Mouse (Mus musculus) forebrain, embryonic 14.5 days (tissue): ENCODE results near the gene Nectin2. TPM values are rescaled to one million over a fixed set of nuclear protein-coding genes. Genes with fewer than 3 reads are reported as not detected.

Experiments
- ATAC-seq: fragments of 200-750 bp; cut with Nextera tagmentation; 2 replicates; pipeline ENCODE4 v1.8.0; 2017; ENCODE audit warnings: mild to moderate bottlenecking, moderate library complexity
- DNase-seq: peaks from one replicate; pipeline ENCODE4 v3.0.0-alpha.2; 2015; ENCODE audit warnings: low spot score
- H3K27ac ChIP-seq: fragments of 300-500 bp; sonication (generic); 2 replicates; pipeline ENCODE4 v1.5.1; 2014; ENCODE audit warnings: low read depth, mild to moderate bottlenecking, control low read depth, low read length, moderate library complexity
- H3K27me3 ChIP-seq: fragments of 300-500 bp; sonication (generic); replicated peaks from 2 replicates; pipeline ENCODE4 v1.6.1; 2014; ENCODE audit warnings: low read length, control low read depth, mixed read lengths; ENCODE audit not compliant: control insufficient read depth, insufficient read depth
- H3K36me3 ChIP-seq: fragments of 300-500 bp; sonication (generic); 2 replicates; pipeline ENCODE4 v1.6.1; 2014; ENCODE audit warnings: low read length, control low read depth; ENCODE audit not compliant: control insufficient read depth, insufficient read depth
- H3K4me1 ChIP-seq: fragments of 300-500 bp; sonication (generic); 2 replicates; pipeline ENCODE4 v1.6.1; 2014; ENCODE audit warnings: antibody characterized with exemption, low read length, control low read depth; ENCODE audit not compliant: control insufficient read depth, insufficient read depth
- H3K4me2 ChIP-seq: fragments of 300-500 bp; sonication (generic); 2 replicates; pipeline ENCODE4 v1.6.1; 2014; ENCODE audit warnings: mild to moderate bottlenecking, control low read depth, low read length
- H3K4me3 ChIP-seq: fragments of 300-500 bp; sonication (generic); 2 replicates; pipeline ENCODE4 v1.5.1; 2014; ENCODE audit warnings: low read depth, low read length, control low read depth
- H3K9ac ChIP-seq: fragments of 300-500 bp; sonication (generic); 2 replicates; pipeline ENCODE4 v1.6.1; 2014; ENCODE audit warnings: mild to moderate bottlenecking, low read length, control low read depth, moderate library complexity
- H3K9me3 ChIP-seq: fragments of 300-500 bp; sonication (generic); replicated peaks from 2 replicates; pipeline ENCODE4 v1.6.1; 2016; ENCODE audit warnings: low read length, control low read depth, mixed read lengths; ENCODE audit not compliant: control insufficient read depth
- WGBS: fragments of 180-500 bp; shearing (Covaris S2); extraction: QIAGEN DNeasy Blood & Tissue Kit; methylation state at CpG from one replicate; pipeline ENCODE4 v1.1.7; 2014; 5-methylcytosine and 5-hydroxymethylcytosine counted together
- polyA plus RNA-seq: library from polyadenylated mRNA; unstranded; fragments of >200 nt; fragmentation: Nextera tagmentation; extraction: Ambion mirVana; gene quantifications from 2 replicates; pipeline ENCODE4 v1.2.1, GENCODE M21; 2014

Gene Nectin2
- polyA plus RNA-seq, 1 experiment from 2014 or later = 33.0 TPM

- Histone ChIP-seq H3K27ac (no peak within 1 kb of the TSS), H3K36me3 (peaks cover 14% of the 10 kb centered on the region)
These were observed 51.1 kb downstream of the Nectin2 start, which contains the start of gene Apoe for GRCm38 (mm10) chr7:19698907-19699826. Apoe (minus strand) TSS chr7:19699188.

GRCm38 (mm10) chr7:19697949-19698906 is 52.1 kb downstream of the Nectin2 start:
- H3K36me3 ChIP-seq = peaks cover 6% of the 10 kb centered on the region
- DNase-seq (peak; percentile 17), ATAC-seq (peak; percentile 8; the same call in 1 of the 2 replicates)
- peak overlapping the region; percentile 13 for H3K4me3 ChIP-seq
- H3K9ac ChIP-seq = peak overlapping the region; percentile 3
- H3K4me2 ChIP-seq = peak overlapping the region; percentile 40
- H3K27ac ChIP-seq = no peak overlapping the region
- peaks cover 4% of the 10 kb centered on the region; the same call in 1 of the 2 replicates for H3K4me1 ChIP-seq
- no peaks in the 10 kb centered on the region for H3K27me3 ChIP-seq
- no peaks in the 10 kb centered on the region for H3K9me3 ChIP-seq
- 3% methylated on average over 28 of the region's 28 CpGs for WGBS

More at GRCm38 (mm10) chr7:19698907-19699826, 51.1 kb downstream of the Nectin2 start, which contains the start of gene Apoe:
- Histone ChIP-seq H3K9me3 (no peaks in the 10 kb centered on the region), H3K4me1 (peaks cover 4% of the 10 kb centered on the region; the same call in 1 of the 2 replicates), H3K9ac (peak within 1 kb of the TSS; percentile 3), H3K27me3 (no peaks in the 10 kb centered on the region), H3K4me3 (peak within 1 kb of the TSS; percentile 13), H3K4me2 (peak within 1 kb of the TSS; percentile 40)
- ATAC-seq = peak; percentile 63
- peak; percentile 49 for DNase-seq
- WGBS = 1% methylated on average over 20 of the region's 20 CpGs

- peaks cover 4% of the 10 kb centered on the region; the same call in 1 of the 2 replicates for H3K4me1 ChIP-seq
- H3K4me2 ChIP-seq = no peak overlapping the region
- DNase-seq (no peak), ATAC-seq (no peak)
- no peak overlapping the region for H3K4me3 ChIP-seq
- no peaks in the 10 kb centered on the region for H3K27me3 ChIP-seq
- WGBS = 97% methylated on average over 34 of the region's 34 CpGs
- H3K9me3 ChIP-seq = no peaks in the 10 kb centered on the region
- H3K9ac ChIP-seq = no peak overlapping the region
- no peaks in the 10 kb centered on the region for H3K36me3 ChIP-seq
- H3K27ac ChIP-seq = no peak overlapping the region
These were observed 53.9 kb downstream of the Nectin2 start for GRCm38 (mm10) chr7:19696336-19696873.

GRCm38 (mm10) chr7:19695881-19696280 is 54.4 kb downstream of the Nectin2 start:
- 92% methylated on average over 6 of the region's 6 CpGs for WGBS
- DNase-seq (no peak), ATAC-seq (no peak)
- Histone ChIP-seq H3K4me3 (no peak overlapping the region), H3K4me2 (no peak overlapping the region), H3K4me1 (peaks cover 4% of the 10 kb centered on the region; the same call in 1 of the 2 replicates), H3K9ac (no peak overlapping the region), H3K36me3 (no peaks in the 10 kb centered on the region), H3K27ac (no peak overlapping the region), H3K27me3 (no peaks in the 10 kb centered on the region), H3K9me3 (no peaks in the 10 kb centered on the region)

- no peak overlapping the region for H3K9ac ChIP-seq
These were observed 55.1 kb downstream of the Nectin2 start for GRCm38 (mm10) chr7:19695213-19695594.

GRCm38 (mm10) chr7:19694336-19695212 is 55.7 kb downstream of the Nectin2 start:
- no peak for ATAC-seq
- Histone ChIP-seq H3K27me3 (no peaks in the 10 kb centered on the region), H3K4me1 (peaks cover 4% of the 10 kb centered on the region; the same call in 1 of the 2 replicates), H3K4me2 (no peak overlapping the region), H3K9me3 (no peaks in the 10 kb centered on the region), H3K36me3 (no peaks in the 10 kb centered on the region), H3K9ac (no peak overlapping the region), H3K27ac (no peak overlapping the region), H3K4me3 (no peak overlapping the region)
- 89% methylated on average over 10 of the region's 10 CpGs for WGBS
- DNase-seq = no peak

More at GRCm38 (mm10) chr7:19695213-19695594, 55.1 kb downstream of the Nectin2 start:
- Histone ChIP-seq H3K4me3 (no peak overlapping the region), H3K36me3 (no peaks in the 10 kb centered on the region), H3K9me3 (no peaks in the 10 kb centered on the region), H3K27ac (no peak overlapping the region), H3K4me2 (no peak overlapping the region), H3K27me3 (no peaks in the 10 kb centered on the region), H3K4me1 (peaks cover 4% of the 10 kb centered on the region; the same call in 1 of the 2 replicates)
- DNase-seq (no peak), ATAC-seq (no peak)
- WGBS = 63% methylated on average over 8 of the region's 8 CpGs

- no peak overlapping the region for H3K4me2 ChIP-seq
- 35% methylated on average over 10 of the region's 10 CpGs for WGBS
- H3K4me3 ChIP-seq = no peak overlapping the region
- no peaks in the 10 kb centered on the region for H3K27me3 ChIP-seq
- H3K9me3 ChIP-seq = no peaks in the 10 kb centered on the region
- 0 out of 2 replicates have a peak, but pooled peaks cover under 1% of the 10 kb centered on the region for H3K4me1 ChIP-seq
- no peak overlapping the region for H3K9ac ChIP-seq
- no peak for ATAC-seq
- no peak for DNase-seq
- H3K36me3 ChIP-seq = no peaks in the 10 kb centered on the region
- H3K27ac ChIP-seq = no peak overlapping the region
These were observed 56.9 kb downstream of the Nectin2 start for GRCm38 (mm10) chr7:19693421-19693820.
